Mouse (Mus musculus): ENCODE measurements around the gene Wnt5b. TPM values are rescaled to one million over a fixed set of nuclear protein-coding genes. Genes with fewer than 3 reads are reported as not detected.

Wnt5b gene
- polyA plus RNA-seq, 1 experiment from 2014 or later, result 10.9 TPM

- peak; percentile 31 for ATAC-seq (ENCODE audit: low FRiP score)
- no peaks in the 10 kb centered on the region for H3K27me3 ChIP-seq
- peaks cover 45% of the 10 kb centered on the region for H3K4me1 ChIP-seq
- H3K9me3 ChIP-seq, result no peaks in the 10 kb centered on the region
- peaks cover 19% of the 10 kb centered on the region for H3K36me3 ChIP-seq (replicated peaks)
- H3K27ac ChIP-seq, result peak overlapping the region; percentile 99
- H3K9ac ChIP-seq, result peak overlapping the region; percentile 92
- peak overlapping the region; percentile 88 for H3K4me3 ChIP-seq (replicated peaks)
- H3K4me2 ChIP-seq, result peak overlapping the region; percentile 99
- under 1% methylated on average over 70 of the region's 70 CpGs for WGBS
These were observed 64.1 kb downstream of the Wnt5b start for GRCm38 (mm10) chr6:119479876-119480705.

GRCm38 (mm10) chr6:119479343-119479875 lies 64.7 kb downstream of the Wnt5b start, which contains the start of gene Fbxl14:
TSS of gene Fbxl14 (plus strand) at chr6:119479668.
- 0% methylated on average over 19 of the region's 101 CpGs for WGBS
- peaks cover 40% of the 10 kb centered on the region for H3K4me1 ChIP-seq

GRCm38 (mm10) chr6:119478560-119479342 lies 65.4 kb downstream of the Wnt5b start:
- peak overlapping the region; percentile 92 for H3K9ac ChIP-seq
- H3K4me2 ChIP-seq, result peak overlapping the region; percentile 72
- H3K9me3 ChIP-seq, result no peaks in the 10 kb centered on the region
- H3K27me3 ChIP-seq, result no peaks in the 10 kb centered on the region
- peak overlapping the region; percentile 88 for H3K4me3 ChIP-seq (replicated peaks)
- WGBS, result 1% methylated on average over 49 of the region's 49 CpGs
- peak overlapping the region; percentile 99 for H3K27ac ChIP-seq
- ATAC-seq (ENCODE audit: low FRiP score), result peak; percentile 93
- peaks cover 8% of the 10 kb centered on the region for H3K36me3 ChIP-seq (replicated peaks)
- peaks cover 33% of the 10 kb centered on the region for H3K4me1 ChIP-seq

More at GRCm38 (mm10) chr6:119479343-119479875, 64.7 kb downstream of the Wnt5b start, which contains the start of gene Fbxl14:
- Histone ChIP-seq H3K9me3 (no peaks in the 10 kb centered on the region), H3K27ac (peak within 1 kb of the TSS; percentile 99), H3K4me2 (peak within 1 kb of the TSS; percentile 99), H3K9ac (peak within 1 kb of the TSS; percentile 92), H3K36me3 (replicated peaks) (peaks cover 14% of the 10 kb centered on the region), H3K27me3 (no peaks in the 10 kb centered on the region), H3K4me3 (replicated peaks) (peak within 1 kb of the TSS; percentile 88)
- ATAC-seq (ENCODE audit: low FRiP score), result peak; percentile 85

GRCm38 (mm10) chr6:119477686-119478310 lies 66.3 kb downstream of the Wnt5b start:
- no peak overlapping the region for H3K4me2 ChIP-seq
- no peaks in the 10 kb centered on the region for H3K27me3 ChIP-seq
- no peaks in the 10 kb centered on the region; the same call in 1 of the 2 replicates for H3K36me3 ChIP-seq (replicated peaks)
- no peak overlapping the region for H3K9ac ChIP-seq
- H3K4me3 ChIP-seq (replicated peaks), result no peak overlapping the region
- H3K4me1 ChIP-seq, result peaks cover 24% of the 10 kb centered on the region
- no peak for ATAC-seq (ENCODE audit: low FRiP score)
- no peaks in the 10 kb centered on the region for H3K9me3 ChIP-seq
- WGBS, result 64% methylated on average over 13 of the region's 13 CpGs
- H3K27ac ChIP-seq, result no peak overlapping the region

- H3K27ac ChIP-seq, result no peak overlapping the region
- H3K27me3 ChIP-seq, result no peaks in the 10 kb centered on the region
- no peak overlapping the region for H3K9ac ChIP-seq
- H3K4me3 ChIP-seq (replicated peaks), result no peak overlapping the region
- 92% methylated on average over 6 of the region's 6 CpGs for WGBS
- no peaks in the 10 kb centered on the region for H3K9me3 ChIP-seq
- ATAC-seq (ENCODE audit: low FRiP score), result no peak
- H3K4me1 ChIP-seq, result peaks cover 16% of the 10 kb centered on the region
- H3K36me3 ChIP-seq (replicated peaks), result no peaks in the 10 kb centered on the region; the same call in 1 of the 2 replicates
- no peak overlapping the region for H3K4me2 ChIP-seq
These were observed 68.2 kb downstream of the Wnt5b start for GRCm38 (mm10) chr6:119475988-119476387.

GRCm38 (mm10) chr6:119473992-119474391 lies 70.2 kb downstream of the Wnt5b start:
- ATAC-seq (ENCODE audit: low FRiP score), result no peak
- Histone ChIP-seq H3K9me3 (no peaks in the 10 kb centered on the region), H3K4me2 (no peak overlapping the region), H3K4me1 (peaks cover 12% of the 10 kb centered on the region), H3K9ac (no peak overlapping the region), H3K36me3 (replicated peaks) (no peaks in the 10 kb centered on the region), H3K27ac (no peak overlapping the region), H3K4me3 (replicated peaks) (no peak overlapping the region), H3K27me3 (no peaks in the 10 kb centered on the region)
- 87% methylated on average over 4 of the region's 4 CpGs for WGBS

- Histone ChIP-seq H3K4me3 (replicated peaks) (no peak overlapping the region), H3K36me3 (replicated peaks) (no peaks in the 10 kb centered on the region), H3K9me3 (no peaks in the 10 kb centered on the region), H3K27ac (no peak overlapping the region), H3K27me3 (no peaks in the 10 kb centered on the region), H3K9ac (no peak overlapping the region), H3K4me1 (peaks cover 9% of the 10 kb centered on the region), H3K4me2 (no peak overlapping the region)
- ATAC-seq (ENCODE audit: low FRiP score), result no peak
- 85% methylated on average over 7 of the region's 7 CpGs for WGBS
These were observed 70.7 kb downstream of the Wnt5b start for GRCm38 (mm10) chr6:119473446-119473845.

GRCm38 (mm10) chr6:119472705-119473104 lies 71.4 kb downstream of the Wnt5b start:
- Histone ChIP-seq H3K9me3 (no peaks in the 10 kb centered on the region), H3K27me3 (no peaks in the 10 kb centered on the region), H3K4me2 (no peak overlapping the region), H3K4me1 (peaks cover 2% of the 10 kb centered on the region; the same call in 1 of the 2 replicates), H3K9ac (no peak overlapping the region), H3K4me3 (replicated peaks) (no peak overlapping the region), H3K36me3 (replicated peaks) (no peaks in the 10 kb centered on the region), H3K27ac (no peak overlapping the region)
- no peak for ATAC-seq (ENCODE audit: low FRiP score)
- 83% methylated on average over 3 of the region's 3 CpGs for WGBS

GRCm38 (mm10) chr6:119472135-119472534 lies 72.0 kb downstream of the Wnt5b start:
- no peak overlapping the region for H3K4me2 ChIP-seq
- H3K27ac ChIP-seq, result no peak overlapping the region
- H3K9ac ChIP-seq, result no peak overlapping the region
- ATAC-seq (ENCODE audit: low FRiP score), result peak; percentile 30; the same call in 1 of the 2 replicates
- no peaks in the 10 kb centered on the region; the same call in 1 of the 2 replicates for H3K4me1 ChIP-seq
- WGBS, result 28% methylated on average over 5 of the region's 5 CpGs
- no peaks in the 10 kb centered on the region for H3K9me3 ChIP-seq
- no peaks in the 10 kb centered on the region for H3K27me3 ChIP-seq
- H3K4me3 ChIP-seq (replicated peaks), result no peak overlapping the region
- no peaks in the 10 kb centered on the region for H3K36me3 ChIP-seq (replicated peaks)

GRCm38 (mm10) chr6:119470777-119471176 lies 73.4 kb downstream of the Wnt5b start:
- H3K9me3 ChIP-seq, result no peaks in the 10 kb centered on the region
- no peak overlapping the region for H3K27ac ChIP-seq
- no peaks in the 10 kb centered on the region for H3K36me3 ChIP-seq (replicated peaks)
- no peak overlapping the region for H3K9ac ChIP-seq
- no peak overlapping the region for H3K4me2 ChIP-seq
- WGBS, result 90% methylated on average over 3 of the region's 3 CpGs
- ATAC-seq (ENCODE audit: low FRiP score), result no peak
- H3K4me1 ChIP-seq, result no peaks in the 10 kb centered on the region; the same call in 1 of the 2 replicates
- H3K4me3 ChIP-seq (replicated peaks), result no peak overlapping the region
- no peaks in the 10 kb centered on the region for H3K27me3 ChIP-seq

- H3K4me2 ChIP-seq, result no peak overlapping the region
- no peak overlapping the region for H3K4me3 ChIP-seq (replicated peaks)
- ATAC-seq (ENCODE audit: low FRiP score), result no peak
- no peaks in the 10 kb centered on the region for H3K27me3 ChIP-seq
- WGBS, result 78% methylated on average over 2 of the region's 2 CpGs
- H3K9ac ChIP-seq, result no peak overlapping the region
- H3K9me3 ChIP-seq, result no peaks in the 10 kb centered on the region
- H3K36me3 ChIP-seq (replicated peaks), result no peaks in the 10 kb centered on the region
- H3K4me1 ChIP-seq, result no peaks in the 10 kb centered on the region; the same call in 1 of the 2 replicates
- no peak overlapping the region for H3K27ac ChIP-seq
These were observed 76.4 kb downstream of the Wnt5b start for GRCm38 (mm10) chr6:119467785-119468059.

All from forebrain, embryonic 12.5 days (tissue).